Mouse (Mus musculus) erythroid progenitor cell, adult 5-6 weeks (primary cell): ENCODE measurements around the gene Lpp. TPM values are rescaled to one million over a fixed set of nuclear protein-coding genes. Genes with fewer than 3 reads are reported as not detected.

Source experiments
- ATAC-seq: replicated peaks from 2 replicates; pipeline ENCODE4 v1.8.0; 2016; ENCODE audit warnings: moderate number of reproducible peaks, mild to moderate bottlenecking, moderate TSS enrichment, inconsistent platforms; ENCODE audit not compliant: poor library complexity, low FRiP score, severe bottlenecking
- total RNA-seq, 2 experiments: library from RNA; stranded (forward) in 1 of 2; stranded (reverse) in 1 of 2; fragments of 150-400 nt in 1 of 2; fragments of 186-747, 209-891 nt in 1 of 2; gene quantifications; 2 replicates each; pipeline versions ENCODE4 v1.2.3 to v1.2.4; 2015 to 2017; ENCODE audit warnings: low replicate concordance in 2 of 2

The Lpp gene
- total RNA-seq, 2 experiments from 2014 or later, result 0.76 to 2.1 TPM

GRCm38 (mm10) chr16:24930621-24931020 is 537.3 kb downstream of the Lpp start:
- ATAC-seq, result no peak

GRCm38 (mm10) chr16:24932816-24933215 is 539.5 kb downstream of the Lpp start:
- no peak for ATAC-seq

DNA sequence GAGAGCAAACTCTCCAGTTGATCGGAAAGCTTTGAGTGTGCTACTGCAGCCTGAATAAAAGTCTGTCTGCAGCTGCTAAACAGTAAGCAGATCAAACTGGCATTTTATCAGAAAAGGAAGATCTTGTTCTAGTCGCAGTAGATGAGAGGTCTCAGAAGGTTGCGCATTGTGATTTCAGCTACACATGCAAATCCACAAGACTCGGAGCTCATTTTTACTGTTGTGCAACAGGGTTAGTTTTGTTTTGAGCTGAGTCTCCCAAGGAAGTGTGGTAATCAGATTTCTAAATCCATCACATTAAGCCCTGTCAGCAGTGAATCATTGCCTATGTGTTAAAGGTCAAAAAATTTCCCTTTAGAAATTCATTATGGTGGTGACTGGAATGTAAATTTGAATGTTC is 540.4 kb downstream of the Lpp start:
- no peak for ATAC-seq

DNA sequence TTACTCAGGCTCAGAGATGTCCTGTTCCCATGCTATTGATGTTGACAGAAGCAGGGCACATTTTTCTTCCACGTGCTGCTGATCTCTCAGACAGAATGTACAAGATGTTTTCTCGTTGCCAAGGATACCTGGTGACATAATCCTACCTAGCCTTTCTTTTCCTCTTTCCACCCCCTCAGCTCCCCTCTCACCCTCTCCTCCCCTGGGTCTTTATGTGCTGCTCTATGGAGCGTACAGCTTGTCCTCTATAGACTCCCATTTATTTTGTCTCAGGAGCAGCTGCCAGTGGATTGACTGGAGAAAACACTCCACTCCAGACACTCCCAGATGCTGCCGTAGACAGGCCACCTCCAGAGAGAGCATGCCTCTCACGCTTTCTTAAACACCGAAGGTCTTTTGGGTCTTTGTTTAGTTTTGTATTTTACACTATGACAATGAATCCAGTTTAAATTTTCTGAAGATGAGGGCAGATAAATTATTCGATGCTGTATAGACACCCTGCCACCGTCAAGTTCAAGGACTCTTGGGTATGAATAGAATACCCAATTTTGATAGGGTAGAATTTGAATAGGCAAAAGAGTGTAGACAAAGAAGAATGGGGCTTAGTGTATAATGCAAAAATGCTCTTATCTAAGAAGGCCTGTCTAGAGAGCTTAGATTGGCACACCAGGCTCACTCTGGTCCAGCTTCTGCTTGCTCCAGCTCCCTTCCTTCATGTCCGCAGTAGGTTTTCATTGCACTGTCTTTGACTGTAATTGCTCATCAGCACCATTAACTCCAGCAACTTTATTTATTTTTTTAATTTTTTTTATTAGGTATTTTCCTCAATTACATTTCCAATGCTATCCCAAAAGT is 548.2 kb downstream of the Lpp start:
- no peak for ATAC-seq

GRCm38 (mm10) chr16:24943486-24944261 is 550.4 kb downstream of the Lpp start:
- ATAC-seq, result no peak

DNA sequence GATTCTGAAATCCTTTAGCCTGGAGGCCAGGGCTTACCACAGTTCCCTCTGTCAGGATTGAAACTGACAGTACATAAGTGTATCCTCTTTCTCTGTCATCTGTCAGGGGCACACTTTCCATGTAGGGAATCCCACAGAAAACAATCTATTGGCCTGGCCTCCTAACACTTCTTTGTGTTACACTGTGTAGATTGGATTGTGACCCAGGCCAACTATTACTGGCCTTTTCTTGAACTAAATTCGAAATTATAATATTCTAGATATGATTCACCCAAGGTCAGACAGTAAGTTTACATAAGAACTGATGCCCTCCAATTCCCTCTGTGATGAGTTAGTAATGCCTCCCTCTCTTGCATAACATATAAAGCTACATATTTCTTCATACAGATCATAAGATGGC is 553.0 kb downstream of the Lpp start:
- ATAC-seq, result no peak

GRCm38 (mm10) chr16:24947485-24947884 is 554.2 kb downstream of the Lpp start:
- ATAC-seq, result no peak

GRCm38 (mm10) chr16:24948091-24948690 is 554.9 kb downstream of the Lpp start:
- no peak for ATAC-seq

GRCm38 (mm10) chr16:24949265-24949664 is 556.0 kb downstream of the Lpp start:
- ATAC-seq, result no peak

- ATAC-seq, result no peak
Measured at GRCm38 (mm10) chr16:24950112-24950743, 556.9 kb downstream of the Lpp start.

GRCm38 (mm10) chr16:24951909-24952308 is 558.6 kb downstream of the Lpp start:
- ATAC-seq, result no peak

DNA sequence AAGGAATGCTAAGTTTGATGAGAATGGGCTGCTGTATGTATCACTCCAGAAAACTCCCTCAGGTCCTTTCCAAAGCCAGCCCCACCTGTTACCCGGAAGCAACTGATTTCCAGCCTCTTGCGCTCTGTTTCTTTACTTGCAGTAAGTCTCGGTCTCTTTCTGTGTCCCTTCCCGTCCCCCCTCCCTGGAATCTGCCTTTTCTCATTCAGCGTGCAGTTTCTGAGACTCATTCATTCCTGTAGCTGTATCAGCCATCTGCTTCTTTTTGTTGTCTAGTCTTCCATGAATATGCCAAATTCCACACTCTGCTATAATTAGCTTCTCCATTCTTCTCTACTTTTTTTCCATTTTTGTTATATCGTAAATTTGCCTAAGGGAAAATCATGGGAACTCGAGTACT is 561.7 kb downstream of the Lpp start:
- ATAC-seq, result no peak

DNA sequence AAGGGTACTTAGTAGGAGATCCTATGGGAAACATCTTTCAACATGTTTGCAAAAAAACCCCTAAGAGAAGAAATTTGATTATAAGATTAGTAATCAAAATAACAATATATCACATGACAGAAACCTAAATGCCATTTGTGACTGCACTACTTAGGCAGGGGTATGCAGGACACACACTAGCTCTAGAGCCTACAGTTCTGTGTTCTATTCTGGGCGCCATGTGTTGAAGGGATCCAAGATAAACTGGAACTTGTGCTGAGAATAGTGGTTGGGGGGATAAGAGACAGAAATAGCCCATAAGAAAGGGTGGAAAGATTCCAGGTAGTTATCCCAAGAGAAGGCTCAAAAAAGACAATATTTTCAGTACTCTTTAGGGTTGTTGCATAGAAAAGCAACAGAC is 565.4 kb downstream of the Lpp start:
- ATAC-seq, result no peak

- ATAC-seq, result no peak
Measured at GRCm38 (mm10) chr16:24960901-24961806, 567.8 kb downstream of the Lpp start.

GRCm38 (mm10) chr16:24964311-24964710 is 571.0 kb downstream of the Lpp start:
- ATAC-seq, result no peak

DNA sequence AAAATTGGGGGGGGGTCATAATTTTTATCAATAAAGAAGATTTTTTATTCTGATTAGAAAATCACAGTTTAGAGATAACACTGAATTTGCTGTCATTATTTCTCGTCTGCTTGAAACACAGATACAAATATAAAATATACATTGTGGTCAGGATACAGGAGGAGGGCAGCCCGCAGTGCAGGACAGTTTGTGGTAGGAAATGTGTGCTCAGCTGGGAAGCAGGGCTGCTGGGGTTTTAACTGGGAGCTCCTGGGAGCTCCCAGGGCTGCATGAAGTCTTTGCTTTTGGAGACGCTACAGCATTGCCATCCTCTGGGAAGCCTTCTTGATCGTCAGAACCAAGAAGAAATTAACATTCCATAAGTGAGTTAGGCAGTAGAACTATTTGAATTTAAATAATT is 571.8 kb downstream of the Lpp start:
- no peak for ATAC-seq

- ATAC-seq, result no peak
Measured at GRCm38 (mm10) chr16:24966460-24966859, 573.2 kb downstream of the Lpp start.

DNA sequence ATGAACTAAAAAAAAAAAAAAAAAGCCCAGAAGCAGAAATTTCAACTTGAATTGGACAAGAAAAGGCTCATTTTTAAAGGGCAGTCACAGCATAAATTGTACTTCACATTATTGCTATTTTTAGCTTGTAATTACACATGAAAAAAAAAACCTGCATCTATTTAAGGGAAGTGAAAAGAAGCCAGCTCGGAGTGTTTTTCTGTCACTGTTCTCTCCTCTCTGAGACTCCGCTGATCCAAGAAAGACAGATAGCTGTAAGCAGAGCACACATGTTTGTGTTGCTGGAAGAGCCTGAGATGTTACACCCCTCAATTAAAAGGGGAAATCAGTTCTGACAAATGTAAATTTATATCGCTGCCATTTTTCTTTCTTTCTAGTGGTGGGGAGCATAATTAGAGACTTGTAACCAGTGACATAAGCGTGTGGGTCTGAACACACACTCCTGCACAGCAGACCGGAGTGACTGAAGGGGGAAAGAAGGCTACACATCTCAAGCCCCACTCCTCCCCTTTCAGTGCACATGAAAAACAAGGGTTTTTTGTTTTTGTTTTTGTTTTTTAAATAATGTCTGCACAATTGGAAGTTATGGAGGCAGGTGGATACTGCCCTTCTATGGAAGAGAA is 579.8 kb downstream of the Lpp start:
- no peak for ATAC-seq

GRCm38 (mm10) chr16:24977771-24978170 is 584.5 kb downstream of the Lpp start:
- ATAC-seq, result no peak
